In the genomic region with DNA sequence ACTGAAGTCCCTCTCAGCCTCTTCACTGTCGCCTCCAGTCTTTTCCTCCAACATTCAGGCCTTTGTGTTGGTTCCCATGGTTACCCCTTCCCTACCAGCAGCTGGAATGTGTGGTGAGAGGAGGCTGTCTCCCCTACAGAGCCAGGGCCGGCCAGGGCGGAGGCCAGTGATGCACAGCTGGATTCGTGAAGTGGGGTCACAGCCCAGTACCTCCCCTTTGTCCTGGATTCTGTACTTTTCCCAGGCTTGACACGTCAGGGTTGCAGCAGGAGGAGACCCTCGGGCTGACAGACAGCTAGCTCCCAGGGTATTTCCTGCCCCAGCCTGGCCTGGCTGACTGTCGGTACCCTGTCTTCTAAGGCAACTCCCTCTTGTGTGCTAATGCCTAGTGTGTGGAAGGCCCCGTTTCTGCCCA, we compare ENCODE assay signal across 8 mouse cellular contexts.
A peak's percentile ranks its signal among the peaks of the same experiment; 100 is the strongest.
DNase-seq lines count a peak whose midpoint lies in the region; ATAC-seq and TF ChIP-seq lines count a peak whose summit lies in the region.

No protein-coding gene starts in this region.

- 0 out of 2 replicates have a peak overlapping the region, but pooled peaks have one; percentile 1 for H3K4me2 ChIP-seq in forebrain, embryonic 15.5 days (replicated peaks)
- peak overlapping the region; percentile 13; the same call in 1 of the 2 replicates for H3K4me2 ChIP-seq in neural tube, embryonic 13.5 days

- no peaks in the 10 kb centered on the region for H3K36me3 ChIP-seq in forebrain, embryonic 15.5 days
- peaks cover 21% of the 10 kb centered on the region for H3K36me3 ChIP-seq in limb, embryonic 10.5 days
- H3K36me3 ChIP-seq in neural tube, embryonic 13.5 days = no peaks in the 10 kb centered on the region
- no peaks in the 10 kb centered on the region for H3K36me3 ChIP-seq in thymus, adult 2 months (ENCODE audit: control insufficient read depth, insufficient read depth, low read length)

- peaks cover 4% of the 10 kb centered on the region; the same call in 1 of the 2 replicates for H3K9me3 ChIP-seq in forebrain, embryonic 15.5 days
- no peaks in the 10 kb centered on the region; the same call in 1 of the 2 replicates for H3K9me3 ChIP-seq in limb, embryonic 10.5 days (replicated peaks)
- no peaks in the 10 kb centered on the region for H3K9me3 ChIP-seq in neural tube, embryonic 13.5 days

- H3K27me3 ChIP-seq in forebrain, embryonic 15.5 days = no peaks in the 10 kb centered on the region
- no peaks in the 10 kb centered on the region for H3K27me3 ChIP-seq in limb, embryonic 10.5 days (ENCODE audit: low read depth, poor library complexity, severe bottlenecking)
- no peaks in the 10 kb centered on the region; the same call in 1 of the 2 replicates for H3K27me3 ChIP-seq in neural tube, embryonic 13.5 days
- no peaks in the 10 kb centered on the region for H3K27me3 ChIP-seq in thymus, adult 2 months (ENCODE audit: control insufficient read depth, insufficient read depth, low read length)

- intact Hi-C loops in left cerebral cortex, postnatal 4 days (cut with DNase I) = no loop called here
- intact Hi-C loops in gastrocnemius, adult 2 months (cut with DNase I) = no loop called here

- H3K9ac ChIP-seq in forebrain, embryonic 15.5 days (replicated peaks) = peak overlapping the region; percentile 19; the same call in 1 of the 2 replicates
- H3K9ac ChIP-seq in neural tube, embryonic 13.5 days = no peak overlapping the region

- DNase-seq in left cerebral cortex, adult 8-10 months (ENCODE audit: low spot score in 2 of 2) = peak; percentile 7 to 33
- no peak for DNase-seq in left cerebral cortex, postnatal 4 days
- peak; percentile 73 for DNase-seq in limb, embryonic 10.5 days (ENCODE audit: low spot score)
- DNase-seq in gastrocnemius, adult 2 months = no peak
- DNase-seq in thymus, postnatal 0 days (ENCODE audit: low spot score) = no peak
- no peak for DNase-seq in thymus, adult 2 months

- H3K4me3 ChIP-seq in forebrain, embryonic 15.5 days = no peak overlapping the region
- H3K4me3 ChIP-seq in limb, embryonic 10.5 days = peak overlapping the region; percentile 19
- H3K4me3 ChIP-seq in neural tube, embryonic 13.5 days = no peak overlapping the region
- no peak overlapping the region for H3K4me3 ChIP-seq in gastrocnemius, adult 2 months
- H3K4me3 ChIP-seq in thymus, adult 2 months (ENCODE audit: control insufficient read depth, insufficient read depth, low read length) = no peak overlapping the region

- H3K4me1 ChIP-seq in forebrain, embryonic 15.5 days = peaks cover 17% of the 10 kb centered on the region
- H3K4me1 ChIP-seq in limb, embryonic 10.5 days = peaks cover 26% of the 10 kb centered on the region
- H3K4me1 ChIP-seq in neural tube, embryonic 13.5 days (replicated peaks) = peaks cover 32% of the 10 kb centered on the region
- no peaks in the 10 kb centered on the region for H3K4me1 ChIP-seq in thymus, adult 2 months (replicated peaks; ENCODE audit: control insufficient read depth, insufficient read depth, low read length)

- 6% methylated on average over 8 of the region's 8 CpGs for WGBS in forebrain, embryonic 15.5 days
- WGBS in limb, embryonic 10.5 days = 8% methylated on average over 8 of the region's 8 CpGs
- WGBS in neural tube, embryonic 13.5 days = 3% methylated on average over 8 of the region's 8 CpGs
- WGBS in thymus, adult 2 months = 87% methylated on average over 8 of the region's 8 CpGs

- TF ChIP-seq CTCF in gastrocnemius, adult 2 months (IDR thresholded peaks at IDR 0.05) = no peak
- TF ChIP-seq CTCF in thymus, adult 2 months (IDR thresholded peaks at IDR 0.05; ENCODE audit: borderline replicate concordance, control insufficient read depth, extremely low read depth, insufficient read depth, low read length, poor library complexity) = no peak

- ATAC-seq in forebrain, embryonic 15.5 days (replicated peaks) = peak; percentile 94
- peak; percentile 90 for ATAC-seq in neural tube, embryonic 13.5 days (ENCODE audit: low read depth)

- no peak for TF ChIP-seq POLR2A in thymus, adult 2 months (IDR thresholded peaks at IDR 0.05; ENCODE audit: control insufficient read depth, extremely low read depth, insufficient read depth, low read length, poor library complexity)

- peak overlapping the region; percentile 76 for H3K27ac ChIP-seq in forebrain, embryonic 15.5 days (replicated peaks)
- peak overlapping the region; percentile 86 for H3K27ac ChIP-seq in limb, embryonic 10.5 days
- peak overlapping the region; percentile 75 for H3K27ac ChIP-seq in neural tube, embryonic 13.5 days (replicated peaks)
- no peak overlapping the region for H3K27ac ChIP-seq in gastrocnemius, adult 2 months
- H3K27ac ChIP-seq in thymus, adult 2 months (ENCODE audit: control insufficient read depth, insufficient read depth, low read length) = no peak overlapping the region

Comparison
In these comparisons a context has a peak if more than half of its experiments do, and no peak if none do; other contexts are left out.
1. DNase-seq: peak in left cerebral cortex, adult 8-10 months (2 of 2) and limb, embryonic 10.5 days (single experiment); none in left cerebral cortex, postnatal 4 days (single experiment), gastrocnemius, adult 2 months (single experiment), thymus, postnatal 0 days (single experiment) and thymus, adult 2 months (single experiment).
2. H3K27ac ChIP-seq: peak in forebrain, embryonic 15.5 days (single experiment), limb, embryonic 10.5 days (single experiment) and neural tube, embryonic 13.5 days (single experiment); none in gastrocnemius, adult 2 months (single experiment) and thymus, adult 2 months (single experiment).